Mouse (Mus musculus) heart, embryonic 13.5 days (tissue): ENCODE data around the gene Ctc1. TPM values are rescaled to one million over a fixed set of nuclear protein-coding genes. Genes with fewer than 3 reads are reported as not detected.
A peak's percentile ranks its signal among the peaks of the same experiment; 100 is the strongest.
"Not testable (repeated sequence)": the region's sequence is repeated elsewhere in the genome, so short reads cannot be mapped to it uniquely, and the experiment has no call there.

Experiments
- ATAC-seq: fragments of 200-750 bp; cut with Nextera tagmentation; 2 replicates; pipeline ENCODE4 v1.8.0; 2017; ENCODE audit warnings: moderate TSS enrichment; ENCODE audit not compliant: insufficient number of reproducible peaks, low FRiP score, low TSS enrichment; ENCODE audit errors: extremely low read depth
- H3K27ac ChIP-seq: fragments of 300-500 bp; sonication (generic); replicated peaks from 2 replicates; pipeline ENCODE4 v1.5.1; 2015; ENCODE audit warnings: moderate library complexity, mild to moderate bottlenecking, inconsistent platforms
- H3K27me3 ChIP-seq: fragments of 300-500 bp; sonication (generic); replicated peaks from 2 replicates; pipeline ENCODE4 v1.6.1; 2015; ENCODE audit warnings: mild to moderate bottlenecking, inconsistent platforms
- H3K36me3 ChIP-seq: fragments of 300-500 bp; sonication (generic); 2 replicates; pipeline ENCODE4 v1.6.1; 2015; ENCODE audit warnings: mild to moderate bottlenecking, inconsistent platforms
- H3K4me1 ChIP-seq: fragments of 300-500 bp; sonication (generic); 2 replicates; pipeline ENCODE4 v1.6.1; 2015; ENCODE audit warnings: inconsistent platforms
- H3K4me2 ChIP-seq: fragments of 300-500 bp; sonication (generic); 2 replicates; pipeline ENCODE4 v1.6.1; 2015; ENCODE audit warnings: inconsistent platforms, mild to moderate bottlenecking, moderate library complexity
- H3K4me3 ChIP-seq: fragments of 300-500 bp; sonication (generic); 2 replicates; pipeline ENCODE4 v1.5.1; 2015; ENCODE audit warnings: moderate library complexity, mild to moderate bottlenecking, inconsistent platforms
- H3K9ac ChIP-seq: fragments of 300-500 bp; sonication (generic); 2 replicates; pipeline ENCODE4 v1.6.1; 2015; ENCODE audit warnings: inconsistent platforms, mild to moderate bottlenecking, moderate library complexity
- H3K9me3 ChIP-seq: fragments of 300-500 bp; sonication (generic); 2 replicates; pipeline ENCODE4 v1.6.1; 2016; ENCODE audit warnings: inconsistent platforms
- WGBS: fragments of 180-500 bp; shearing (Covaris S2); methylation state at CpG from one replicate; pipeline ENCODE4 v1.1.7; 2015; ENCODE audit warnings: mixed read lengths; 5-methylcytosine and 5-hydroxymethylcytosine counted together
- polyA plus RNA-seq: library from polyadenylated mRNA; unstranded; fragments of >200 nt; fragmentation: Nextera tagmentation; extraction: Ambion mirVana; gene quantifications from 2 replicates; pipeline ENCODE4 v1.2.1, GENCODE M21; 2015

The Ctc1 gene
- 45.0 and 49.8 TPM in 2 replicates for polyA plus RNA-seq

DNA sequence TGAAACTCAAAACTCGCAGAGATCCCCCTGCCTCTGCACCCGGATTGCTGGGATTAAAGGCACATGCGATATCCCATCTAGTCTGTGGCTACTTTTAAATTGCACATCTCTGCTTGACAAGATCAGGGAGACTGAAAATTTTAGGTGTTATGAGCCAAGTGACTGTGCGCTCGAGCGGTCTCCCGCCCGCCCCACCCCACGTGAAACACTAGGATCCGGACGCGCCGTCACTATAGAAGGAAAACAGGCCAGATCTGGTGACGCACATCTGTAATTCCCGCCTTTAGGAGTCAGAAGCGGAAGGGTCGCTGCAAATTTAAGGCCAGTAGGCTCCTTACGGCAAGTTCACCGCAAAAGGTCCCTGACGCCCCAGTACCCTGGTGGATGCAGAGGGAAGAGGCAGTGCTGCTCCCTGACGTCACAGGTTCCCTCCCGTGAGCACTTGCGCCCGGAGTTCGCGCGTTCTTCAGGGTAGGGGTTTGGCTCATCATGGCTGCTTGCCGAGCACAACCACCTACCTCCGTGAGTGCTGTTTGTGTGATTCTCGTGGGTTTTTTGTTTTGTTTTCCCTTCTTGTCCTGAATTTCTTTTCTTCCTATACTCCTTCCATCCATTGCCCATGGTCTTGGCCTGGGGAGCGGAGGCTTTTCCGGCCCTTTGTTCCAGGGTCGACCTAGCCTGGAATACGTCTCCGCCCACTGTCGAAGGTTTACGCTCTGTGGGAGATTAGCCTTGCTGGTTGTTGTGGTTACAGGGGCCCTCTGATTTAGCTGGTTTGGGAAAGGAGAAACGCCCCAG is at the start of gene Ctc1:
TSS of gene Ctc1 (plus strand) at position 268 of the 798 bp plus-strand sequence.
- no peaks in the 10 kb centered on the region for H3K9me3 ChIP-seq
- H3K27me3 ChIP-seq: no peaks in the 10 kb centered on the region
- peak within 1 kb of the TSS; percentile 95 for H3K9ac ChIP-seq
- peak; percentile 90 for ATAC-seq
- peaks cover 28% of the 10 kb centered on the region for H3K4me1 ChIP-seq
- 1% methylated on average over 38 of the region's 38 CpGs for WGBS
- H3K27ac ChIP-seq: peak within 1 kb of the TSS; percentile 94
- peaks cover 6% of the 10 kb centered on the region for H3K36me3 ChIP-seq
- peak within 1 kb of the TSS; percentile 80 for H3K4me3 ChIP-seq
- peak within 1 kb of the TSS; percentile 86 for H3K4me2 ChIP-seq

DNA sequence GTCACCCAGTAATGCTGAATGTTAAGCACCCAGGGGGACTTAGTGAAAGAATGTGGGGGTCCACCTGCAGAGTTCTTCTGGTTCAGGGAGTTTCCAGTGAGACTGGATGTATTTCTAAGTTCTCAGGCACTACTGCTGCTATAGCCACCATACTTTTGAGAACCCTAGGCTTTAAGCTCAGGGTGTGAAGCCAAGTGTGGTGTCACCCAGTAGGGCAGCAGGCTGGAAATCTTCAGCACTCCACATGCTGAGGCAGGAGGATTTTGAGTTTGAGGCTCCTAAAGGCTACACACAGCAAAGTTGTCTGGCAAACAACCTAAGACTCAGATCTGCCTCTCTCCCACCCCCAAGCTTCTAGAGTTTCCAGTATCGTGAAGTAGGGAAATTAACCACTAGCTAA is 49.2 kb upstream of the Ctc1 start:
- Histone ChIP-seq H3K36me3 (no peaks in the 10 kb centered on the region), H3K4me1 (peaks cover 32% of the 10 kb centered on the region), H3K27me3 (peaks cover 8% of the 10 kb centered on the region; the same call in 1 of the 2 replicates), H3K9me3 (no peaks in the 10 kb centered on the region), H3K4me3 (0 out of 2 replicates have a peak overlapping the region, but pooled peaks have one; percentile 71), H3K4me2 (peak overlapping the region; percentile 96; the same call in 1 of the 2 replicates), H3K9ac (no peak overlapping the region), H3K27ac (no peak overlapping the region)
- ATAC-seq: no peak
- WGBS: 45% methylated on average over 1 of the region's 1 CpGs

DNA sequence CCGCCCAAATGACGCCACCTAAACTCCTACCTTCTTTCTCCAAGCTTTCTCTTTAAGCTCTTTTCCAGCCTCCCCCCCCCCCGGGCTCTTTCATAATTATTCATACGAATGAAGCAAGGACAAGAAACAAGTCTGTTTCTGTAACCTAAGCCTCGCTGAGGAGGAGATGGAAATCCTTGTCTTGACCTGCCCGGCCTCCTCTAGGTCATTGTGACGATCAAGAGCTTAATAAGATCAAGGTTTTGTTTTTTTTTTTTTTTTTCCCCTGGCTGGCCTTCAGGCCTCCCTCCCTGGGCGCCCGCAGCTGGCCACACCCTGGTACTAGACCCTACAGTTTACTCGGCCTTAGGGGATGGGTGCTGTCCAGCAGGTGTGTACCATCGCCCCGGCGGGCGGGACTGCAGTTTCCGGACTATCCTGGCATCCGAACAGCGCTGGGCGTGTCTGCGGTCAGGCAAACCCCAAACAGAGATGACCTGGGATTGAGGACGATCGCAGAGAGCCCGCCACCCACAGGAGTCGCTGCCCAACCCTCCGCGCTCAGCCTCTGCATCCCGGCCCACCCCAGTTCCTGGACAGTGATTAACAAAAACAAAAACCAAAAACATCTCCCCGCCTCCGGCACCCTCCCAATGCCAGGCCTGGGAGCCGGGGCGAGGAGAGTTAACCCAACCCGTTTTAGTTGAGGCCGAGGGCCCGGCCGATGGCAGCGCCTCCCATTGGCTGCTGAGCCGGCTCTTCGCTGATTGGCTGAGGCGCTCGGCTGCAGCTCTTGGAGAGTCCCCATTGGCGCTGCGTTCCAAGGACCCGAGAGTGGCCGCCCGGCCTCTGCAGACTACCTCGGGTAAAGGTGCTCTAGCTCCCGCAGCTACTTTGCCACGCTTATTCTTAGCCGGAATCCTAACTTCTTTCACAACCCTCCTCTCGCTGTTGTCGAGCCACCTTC is 48.1 kb upstream of the Ctc1 start, which contains the start of gene Slc25a35:
TSS of gene Slc25a35 (plus strand) at position 795 of the 946 bp plus-strand sequence.
- Histone ChIP-seq H3K4me1 (peaks cover 41% of the 10 kb centered on the region), H3K27ac (peak within 1 kb of the TSS; percentile 48; the same call in 1 of the 2 replicates), H3K9me3 (no peaks in the 10 kb centered on the region), H3K4me3 (peak within 1 kb of the TSS; percentile 71), H3K9ac (peak within 1 kb of the TSS; percentile 79), H3K36me3 (no peaks in the 10 kb centered on the region), H3K27me3 (peaks cover 8% of the 10 kb centered on the region; the same call in 1 of the 2 replicates), H3K4me2 (peak within 1 kb of the TSS; percentile 96)
- peak; percentile 85 for ATAC-seq
- under 1% methylated on average over 50 of the region's 50 CpGs for WGBS

DNA sequence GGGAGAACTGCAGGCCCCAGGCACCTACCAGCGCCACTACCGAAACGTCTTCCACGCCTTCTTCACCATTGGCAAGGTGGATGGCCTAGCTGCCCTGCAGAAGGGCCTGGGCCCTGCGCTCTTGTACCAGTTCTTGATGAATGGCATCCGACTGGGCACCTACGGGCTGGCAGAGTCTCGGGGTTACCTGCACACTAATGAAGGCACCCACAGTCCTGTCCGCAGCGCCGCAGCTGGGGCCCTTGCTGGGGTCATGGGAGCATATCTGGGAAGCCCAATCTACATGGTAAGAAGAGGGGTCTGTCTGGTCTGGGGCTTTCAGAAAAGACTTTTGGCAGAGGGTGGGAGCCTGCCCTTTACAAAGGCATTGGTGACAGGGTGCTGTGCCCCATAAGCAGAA is 47.0 kb upstream of the Ctc1 start:
- WGBS: 80% methylated on average over 11 of the region's 11 CpGs
- ATAC-seq: no peak
- Histone ChIP-seq H3K9me3 (no peaks in the 10 kb centered on the region), H3K27me3 (peaks cover 8% of the 10 kb centered on the region; the same call in 1 of the 2 replicates), H3K4me2 (peak overlapping the region; percentile 96), H3K36me3 (no peaks in the 10 kb centered on the region), H3K9ac (peak overlapping the region; percentile 79), H3K4me1 (peaks cover 46% of the 10 kb centered on the region), H3K4me3 (no peak overlapping the region; the same call in 1 of the 2 replicates), H3K27ac (no peak overlapping the region)

DNA sequence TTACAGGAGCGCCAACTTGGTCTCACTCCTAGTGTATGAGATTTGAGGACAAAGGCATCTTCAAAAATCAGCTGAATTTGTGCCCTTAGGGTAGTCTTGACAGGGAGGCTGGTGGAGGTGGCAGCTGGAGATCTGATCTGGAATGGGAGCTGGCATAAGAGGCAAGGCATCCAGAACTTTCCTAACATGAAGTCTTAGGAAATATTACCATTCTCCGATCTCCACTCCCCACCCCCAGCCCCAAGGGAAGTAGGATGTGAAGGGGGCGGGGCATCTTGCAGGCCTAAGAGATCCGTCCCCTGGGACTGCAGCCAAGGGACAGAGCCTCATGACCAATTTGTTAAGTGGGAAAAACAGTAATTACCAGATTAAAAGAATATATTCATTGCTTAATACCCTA is 45.5 kb upstream of the Ctc1 start:
- no peaks in the 10 kb centered on the region for H3K9me3 ChIP-seq
- H3K4me2 ChIP-seq: no peak overlapping the region
- H3K27me3 ChIP-seq: peaks cover 8% of the 10 kb centered on the region; the same call in 1 of the 2 replicates
- 70% methylated on average over 4 of the region's 4 CpGs for WGBS
- peaks cover 49% of the 10 kb centered on the region for H3K4me1 ChIP-seq
- ATAC-seq: no peak
- no peak overlapping the region for H3K4me3 ChIP-seq
- no peak overlapping the region for H3K27ac ChIP-seq
- no peaks in the 10 kb centered on the region for H3K36me3 ChIP-seq
- no peak overlapping the region for H3K9ac ChIP-seq

DNA sequence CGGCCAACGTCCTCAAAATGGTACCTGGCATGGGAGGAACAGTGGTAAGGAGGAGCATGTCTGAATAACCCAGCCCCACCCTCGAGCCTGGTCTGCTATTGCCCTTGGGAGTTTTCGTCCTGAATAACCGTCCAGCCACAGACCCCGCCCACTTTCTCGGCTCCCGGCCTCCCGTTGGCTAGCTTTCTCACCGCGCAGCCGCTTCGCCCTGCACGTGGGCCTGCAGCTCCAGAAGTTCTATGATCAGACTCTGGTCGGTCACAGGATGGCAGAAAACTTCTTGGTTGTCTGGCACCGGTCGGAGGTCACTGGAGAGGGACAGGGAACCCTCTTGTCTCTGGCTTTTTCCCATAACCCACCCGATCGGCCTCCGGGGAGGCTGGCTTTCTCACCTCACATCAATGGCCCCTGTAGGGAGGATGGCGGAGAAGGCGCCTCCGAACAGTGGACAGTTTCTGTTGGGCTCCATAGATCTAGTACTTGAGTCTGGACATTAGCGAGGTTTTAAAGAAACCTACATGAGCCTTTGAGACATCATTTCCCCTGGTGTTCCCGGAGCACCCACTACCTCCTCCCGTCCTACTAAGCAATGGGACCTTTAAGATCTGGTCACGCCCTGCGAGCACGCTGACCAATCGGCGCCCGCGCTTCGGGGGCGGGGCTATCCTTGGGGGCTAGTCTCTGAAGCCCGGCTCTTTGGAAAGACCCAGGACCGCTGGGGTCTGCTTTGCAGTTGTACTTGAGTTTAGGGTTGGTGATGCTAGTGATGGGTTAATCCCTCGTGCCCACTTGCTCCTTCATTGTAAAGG is 42.3 kb upstream of the Ctc1 start:
- not testable (repeated sequence) for H3K36me3 ChIP-seq, H3K9me3 ChIP-seq
- 0% methylated on average over 38 of the region's 38 CpGs for WGBS
- Histone ChIP-seq H3K4me2 (peak overlapping the region; percentile 69), H3K4me1 (peaks cover 38% of the 10 kb centered on the region), H3K27me3 (peaks cover 13% of the 10 kb centered on the region; the same call in 1 of the 2 replicates), H3K27ac (peak overlapping the region; percentile 20; the same call in 1 of the 2 replicates), H3K9ac (peak overlapping the region; percentile 74), H3K4me3 (peak overlapping the region; percentile 59)
- peak; percentile 78 for ATAC-seq

DNA sequence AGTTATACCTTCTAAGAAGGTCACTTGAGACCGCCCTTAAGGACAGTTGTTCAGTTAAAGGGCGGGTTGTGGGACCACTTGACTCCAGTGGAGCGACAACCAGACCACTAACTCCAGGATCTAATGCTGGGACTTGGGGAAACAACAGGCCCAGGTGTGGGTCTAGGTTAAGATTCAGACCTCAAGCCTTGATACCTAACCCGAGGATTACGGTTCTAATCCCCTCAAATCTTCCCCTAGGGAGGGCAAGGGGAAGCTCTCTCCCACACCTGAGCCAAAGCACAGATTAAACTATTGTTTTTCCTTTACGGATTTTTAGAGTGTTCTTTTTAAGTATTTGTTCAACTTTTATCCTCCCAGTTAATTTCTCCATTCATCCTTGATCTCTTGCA is 41.7 kb upstream of the Ctc1 start:
- H3K27ac ChIP-seq: no peak overlapping the region
- 33% methylated on average over 6 of the region's 6 CpGs for WGBS
- ATAC-seq: no peak

DNA sequence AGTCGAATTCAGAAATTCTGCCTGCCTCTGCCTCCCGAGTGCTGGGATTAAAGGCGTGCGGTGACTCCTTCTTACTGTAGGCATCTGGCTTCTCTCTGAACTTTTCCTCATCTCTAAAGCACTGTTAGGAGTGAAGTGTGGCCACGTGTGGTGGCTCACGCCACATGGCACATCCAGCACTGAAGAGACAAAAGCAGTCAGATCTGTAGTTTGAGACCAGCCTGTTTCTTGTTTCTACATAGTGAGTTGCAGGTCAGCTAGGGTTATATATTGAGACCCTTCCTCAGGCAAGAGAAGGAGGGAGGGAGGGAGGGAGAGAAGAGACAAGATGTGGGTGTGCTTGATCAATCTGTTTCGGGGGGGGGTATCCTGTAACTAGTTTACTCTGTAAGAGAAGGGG is 40.6 kb upstream of the Ctc1 start, which contains the start of gene Rangrf:
TSS of gene Rangrf (minus strand) at position 101 of the 400 bp plus-strand sequence.
- Histone ChIP-seq H3K27ac (no peak within 1 kb of the TSS), H3K27me3 (peaks cover 6% of the 10 kb centered on the region; the same call in 1 of the 2 replicates), H3K9ac (peak within 1 kb of the TSS; percentile 74), H3K4me1 (peaks cover 31% of the 10 kb centered on the region), H3K9me3 (no peaks in the 10 kb centered on the region), H3K4me3 (peak within 1 kb of the TSS; percentile 59), H3K36me3 (no peaks in the 10 kb centered on the region), H3K4me2 (peak within 1 kb of the TSS; percentile 69)
- ATAC-seq: no peak
- 74% methylated on average over 7 of the region's 7 CpGs for WGBS

More for the DNA sequence above, 41.7 kb upstream of the Ctc1 start:
- peak overlapping the region; percentile 74 for H3K9ac ChIP-seq
- peak overlapping the region; percentile 69 for H3K4me2 ChIP-seq
- peaks cover 7% of the 10 kb centered on the region; the same call in 1 of the 2 replicates for H3K27me3 ChIP-seq
- H3K9me3 ChIP-seq: no peaks in the 10 kb centered on the region
- no peaks in the 10 kb centered on the region for H3K36me3 ChIP-seq
- peaks cover 35% of the 10 kb centered on the region for H3K4me1 ChIP-seq
- peak overlapping the region; percentile 59 for H3K4me3 ChIP-seq

DNA sequence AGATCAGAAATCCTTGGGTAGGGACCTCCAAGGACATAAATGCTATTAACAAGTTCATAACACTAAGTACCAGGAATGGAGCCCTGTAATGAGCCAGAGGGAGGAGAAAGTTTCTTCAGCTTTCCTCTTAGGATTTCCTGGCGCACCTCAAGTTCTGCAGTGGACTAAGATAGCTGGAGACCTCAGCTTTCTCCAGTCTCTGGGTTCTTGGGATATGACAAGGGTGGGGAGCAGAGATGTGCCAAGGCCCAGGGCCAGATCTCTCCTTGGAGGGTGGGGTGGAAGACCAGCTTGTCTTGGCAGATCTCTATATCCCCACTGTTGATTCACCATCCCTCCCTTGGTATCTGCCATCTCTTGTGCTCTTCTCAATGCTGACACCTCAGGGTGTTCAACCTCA is 40.1 kb upstream of the Ctc1 start:
- Histone ChIP-seq H3K4me3 (no peak overlapping the region), H3K9me3 (no peaks in the 10 kb centered on the region), H3K27me3 (peaks cover 6% of the 10 kb centered on the region; the same call in 1 of the 2 replicates), H3K36me3 (no peaks in the 10 kb centered on the region), H3K27ac (no peak overlapping the region), H3K4me2 (no peak overlapping the region), H3K4me1 (peaks cover 26% of the 10 kb centered on the region), H3K9ac (no peak overlapping the region)
- ATAC-seq: no peak
- 88% methylated on average over 1 of the region's 1 CpGs for WGBS

DNA sequence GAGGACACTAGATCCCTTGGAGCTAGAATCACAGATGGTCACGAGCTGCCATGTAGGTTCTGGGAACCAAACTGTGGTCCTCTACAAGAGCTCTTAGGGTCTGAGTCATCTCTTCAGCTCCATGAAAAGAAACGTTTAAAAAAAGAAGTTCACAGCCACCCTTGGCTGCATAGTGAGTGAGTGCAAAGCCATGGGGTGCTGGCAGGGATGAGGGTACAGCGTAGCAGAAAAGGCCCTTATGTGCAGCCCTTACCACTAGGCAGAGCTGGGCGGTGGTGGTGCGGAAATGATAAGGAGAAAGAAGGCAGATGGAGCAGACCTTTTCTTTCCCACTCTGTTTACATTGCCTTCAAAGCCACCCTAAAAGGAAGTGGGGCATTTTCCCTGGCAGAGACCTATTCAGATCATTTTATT is 36.4 kb upstream of the Ctc1 start:
- Histone ChIP-seq H3K4me1 (no peaks in the 10 kb centered on the region), H3K9me3 (no peaks in the 10 kb centered on the region), H3K27me3 (peaks cover 6% of the 10 kb centered on the region; the same call in 1 of the 2 replicates), H3K27ac (no peak overlapping the region; the same call in 1 of the 2 replicates), H3K4me2 (no peak overlapping the region), H3K9ac (no peak overlapping the region), H3K36me3 (no peaks in the 10 kb centered on the region), H3K4me3 (no peak overlapping the region)
- no peak for ATAC-seq
- WGBS: 52% methylated on average over 5 of the region's 5 CpGs
